Mouse (Mus musculus) midbrain, embryonic 12.5 days (tissue): ENCODE results near the gene Cd59b. TPM values are rescaled to one million over a fixed set of nuclear protein-coding genes. Genes with fewer than 3 reads are reported as not detected.
"Not testable (repeated sequence)": the region's sequence is repeated elsewhere in the genome, so short reads cannot be mapped to it uniquely, and the experiment has no call there.

Experiments
- ATAC-seq: fragments of 200-750 bp; cut with Nextera tagmentation; 2 replicates; pipeline ENCODE4 v1.8.0; 2017; ENCODE audit warnings: low read depth, moderate TSS enrichment, moderate library complexity; ENCODE audit not compliant: low FRiP score
- H3K27ac ChIP-seq: fragments of 300-500 bp; sonication (generic); replicated peaks from 2 replicates; pipeline ENCODE4 v1.5.1; 2016; ENCODE audit warnings: mild to moderate bottlenecking
- H3K27me3 ChIP-seq: fragments of 300-500 bp; sonication (generic); 2 replicates; pipeline ENCODE4 v1.6.1; 2016; ENCODE audit warnings: mild to moderate bottlenecking
- H3K36me3 ChIP-seq: fragments of 300-500 bp; sonication (generic); 2 replicates; pipeline ENCODE4 v1.6.1; 2016
- H3K4me1 ChIP-seq: fragments of 300-500 bp; sonication (generic); 2 replicates; pipeline ENCODE4 v1.6.1; 2016
- H3K4me2 ChIP-seq: fragments of 300-500 bp; sonication (generic); replicated peaks from 2 replicates; pipeline ENCODE4 v1.6.1; 2016; ENCODE audit warnings: mild to moderate bottlenecking, moderate library complexity
- H3K4me3 ChIP-seq: fragments of 300-500 bp; sonication (generic); 2 replicates; pipeline ENCODE4 v1.5.1; 2016; ENCODE audit warnings: mild to moderate bottlenecking
- H3K9ac ChIP-seq: fragments of 300-500 bp; sonication (generic); replicated peaks from 2 replicates; pipeline ENCODE4 v1.6.1; 2016; ENCODE audit warnings: mild to moderate bottlenecking, moderate library complexity
- H3K9me3 ChIP-seq: fragments of 300-500 bp; sonication (generic); 2 replicates; pipeline ENCODE4 v1.6.1; 2016; ENCODE audit warnings: mild to moderate bottlenecking
- WGBS: fragments of 180-500 bp; shearing (Covaris S2); methylation state at CpG from one replicate; pipeline ENCODE4 v1.1.7; 2016; 5-methylcytosine and 5-hydroxymethylcytosine counted together
- polyA plus RNA-seq: library from polyadenylated mRNA; unstranded; fragments of >200 nt; fragmentation: Nextera tagmentation; extraction: Ambion mirVana; gene quantifications from 2 replicates; pipeline ENCODE4 v1.2.1, GENCODE M21; 2016

The Cd59b gene
- polyA plus RNA-seq, 1 experiment from 2014 or later, result 3.2 TPM

- Histone ChIP-seq H3K36me3 (peaks cover 42% of the 10 kb centered on the region), H3K4me2 (no peak overlapping the region), H3K4me1 (no peaks in the 10 kb centered on the region), H3K9ac (no peak overlapping the region), H3K27me3 (no peaks in the 10 kb centered on the region), H3K9me3 (no peaks in the 10 kb centered on the region), H3K4me3 (no peak overlapping the region), H3K27ac (no peak overlapping the region)
- ATAC-seq, result no peak
- WGBS, result 90% methylated on average over 5 of the region's 5 CpGs
These were observed 28.0 kb upstream of the Cd59b start for GRCm38 (mm10) chr2:104041632-104042031.

GRCm38 (mm10) chr2:104042766-104043165 lies 26.9 kb upstream of the Cd59b start:
- no peaks in the 10 kb centered on the region for H3K27me3 ChIP-seq
- no peak overlapping the region for H3K4me2 ChIP-seq
- H3K27ac ChIP-seq, result no peak overlapping the region
- H3K9ac ChIP-seq, result no peak overlapping the region
- no peaks in the 10 kb centered on the region for H3K9me3 ChIP-seq
- ATAC-seq, result no peak
- H3K36me3 ChIP-seq, result peaks cover 33% of the 10 kb centered on the region
- WGBS, result 93% methylated on average over 15 of the region's 15 CpGs
- no peak overlapping the region for H3K4me3 ChIP-seq
- no peaks in the 10 kb centered on the region for H3K4me1 ChIP-seq

GRCm38 (mm10) chr2:104043624-104044478 lies 25.8 kb upstream of the Cd59b start:
- 39% methylated on average over 5 of the region's 5 CpGs for WGBS
- Histone ChIP-seq H3K4me2 (no peak overlapping the region), H3K9me3 (no peaks in the 10 kb centered on the region), H3K4me3 (no peak overlapping the region), H3K36me3 (peaks cover 33% of the 10 kb centered on the region), H3K9ac (no peak overlapping the region), H3K4me1 (no peaks in the 10 kb centered on the region), H3K27me3 (no peaks in the 10 kb centered on the region), H3K27ac (no peak overlapping the region)
- ATAC-seq, result no peak

GRCm38 (mm10) chr2:104044479-104045080 lies 25.1 kb upstream of the Cd59b start:
- peaks cover 27% of the 10 kb centered on the region for H3K36me3 ChIP-seq
- no peak overlapping the region for H3K4me2 ChIP-seq
- no peak overlapping the region for H3K9ac ChIP-seq
- no peaks in the 10 kb centered on the region for H3K4me1 ChIP-seq
- no peak for ATAC-seq
- no peaks in the 10 kb centered on the region for H3K9me3 ChIP-seq
- 79% methylated on average over 1 of the region's 1 CpGs for WGBS
- H3K4me3 ChIP-seq, result no peak overlapping the region
- H3K27me3 ChIP-seq, result no peaks in the 10 kb centered on the region
- H3K27ac ChIP-seq, result no peak overlapping the region

GRCm38 (mm10) chr2:104058381-104058780 lies 11.3 kb upstream of the Cd59b start:
- no peak overlapping the region for H3K27ac ChIP-seq
- no peak for ATAC-seq
- no peak overlapping the region for H3K9ac ChIP-seq
- no peaks in the 10 kb centered on the region for H3K27me3 ChIP-seq
- H3K36me3 ChIP-seq, result peaks cover 42% of the 10 kb centered on the region
- WGBS, result 97% methylated on average over 1 of the region's 1 CpGs
- no peak overlapping the region for H3K4me2 ChIP-seq
- no peaks in the 10 kb centered on the region for H3K4me1 ChIP-seq
- H3K4me3 ChIP-seq, result no peak overlapping the region
- no peaks in the 10 kb centered on the region for H3K9me3 ChIP-seq

- ATAC-seq, result no peak
- Histone ChIP-seq H3K27me3 (no peaks in the 10 kb centered on the region), H3K4me3 (no peak overlapping the region), H3K36me3 (peaks cover 38% of the 10 kb centered on the region), H3K4me2 (no peak overlapping the region), H3K9me3 (no peaks in the 10 kb centered on the region), H3K4me1 (no peaks in the 10 kb centered on the region), H3K27ac (no peak overlapping the region), H3K9ac (no peak overlapping the region)
- 93% methylated on average over 4 of the region's 4 CpGs for WGBS
These were observed 10.7 kb upstream of the Cd59b start for GRCm38 (mm10) chr2:104058954-104059353.

- WGBS, result 77% methylated on average over 10 of the region's 10 CpGs
These were observed 9.9 kb upstream of the Cd59b start for GRCm38 (mm10) chr2:104059786-104060185.

GRCm38 (mm10) chr2:104060996-104061395 lies 8.7 kb upstream of the Cd59b start:
- ATAC-seq, result no peak
- Histone ChIP-seq H3K4me3 (no peak overlapping the region), H3K27ac (no peak overlapping the region), H3K4me1 (no peaks in the 10 kb centered on the region), H3K9ac (no peak overlapping the region), H3K27me3 (no peaks in the 10 kb centered on the region), H3K9me3 (no peaks in the 10 kb centered on the region), H3K4me2 (no peak overlapping the region), H3K36me3 (peaks cover 22% of the 10 kb centered on the region)
- WGBS, result 98% methylated on average over 6 of the region's 6 CpGs

More at GRCm38 (mm10) chr2:104059786-104060185, 9.9 kb upstream of the Cd59b start:
- no peak overlapping the region for H3K4me3 ChIP-seq
- H3K27me3 ChIP-seq, result no peaks in the 10 kb centered on the region
- H3K9me3 ChIP-seq, result no peaks in the 10 kb centered on the region
- H3K36me3 ChIP-seq, result peaks cover 30% of the 10 kb centered on the region
- no peak overlapping the region for H3K9ac ChIP-seq
- H3K4me1 ChIP-seq, result no peaks in the 10 kb centered on the region
- H3K27ac ChIP-seq, result no peak overlapping the region
- no peak overlapping the region for H3K4me2 ChIP-seq
- ATAC-seq, result no peak

GRCm38 (mm10) chr2:104062665-104063064 lies 7.0 kb upstream of the Cd59b start:
- Histone ChIP-seq H3K36me3 (peaks cover 22% of the 10 kb centered on the region), H3K4me1 (no peaks in the 10 kb centered on the region), H3K4me3 (no peak overlapping the region), H3K9ac (no peak overlapping the region), H3K27me3 (no peaks in the 10 kb centered on the region), H3K4me2 (no peak overlapping the region), H3K9me3 (no peaks in the 10 kb centered on the region), H3K27ac (no peak overlapping the region)
- no peak for ATAC-seq

GRCm38 (mm10) chr2:104064152-104064551 lies 5.5 kb upstream of the Cd59b start:
- Histone ChIP-seq H3K4me1 (no peaks in the 10 kb centered on the region), H3K36me3 (peaks cover 17% of the 10 kb centered on the region), H3K27ac (no peak overlapping the region), H3K27me3 (no peaks in the 10 kb centered on the region), H3K4me3 (no peak overlapping the region), H3K9me3 (no peaks in the 10 kb centered on the region), H3K4me2 (no peak overlapping the region), H3K9ac (no peak overlapping the region)
- no peak for ATAC-seq
- 88% methylated on average over 2 of the region's 2 CpGs for WGBS

GRCm38 (mm10) chr2:104065526-104065925 lies 4.1 kb upstream of the Cd59b start, which contains the start of gene Gm10912:
Gene Gm10912, plus strand, starts transcription at chr2:104065826.
- peaks cover 10% of the 10 kb centered on the region; the same call in 1 of the 2 replicates for H3K36me3 ChIP-seq
- ATAC-seq, result not testable (repeated sequence)
- 89% methylated on average over 5 of the region's 6 CpGs for WGBS

GRCm38 (mm10) chr2:104068450-104068849 lies 1.2 kb upstream of the Cd59b start, which contains the start of gene Gm10799:
Gene Gm10799, minus strand, starts transcription at chr2:104068550.
- not testable (repeated sequence) for H3K27me3 ChIP-seq, H3K4me1 ChIP-seq, H3K4me3 ChIP-seq, H3K9ac ChIP-seq, H3K9me3 ChIP-seq, ATAC-seq, H3K36me3 ChIP-seq, H3K27ac ChIP-seq, H3K4me2 ChIP-seq
- 93% methylated on average over 7 of the region's 7 CpGs for WGBS

More at GRCm38 (mm10) chr2:104065526-104065925, 4.1 kb upstream of the Cd59b start, which contains the start of gene Gm10912:
- not testable (repeated sequence) for H3K4me2 ChIP-seq, H3K27me3 ChIP-seq, H3K9me3 ChIP-seq, H3K27ac ChIP-seq, H3K4me1 ChIP-seq, H3K4me3 ChIP-seq, H3K9ac ChIP-seq
